Mouse (Mus musculus) layer of hippocampus, postnatal 10 days (tissue): ENCODE results near the gene Gm21985. TPM values are rescaled to one million over a fixed set of nuclear protein-coding genes. Genes with fewer than 3 reads are reported as not detected.

Experiments
- DNase-seq, 2 experiments: peaks; one replicate each; pipeline ENCODE4 v3.0.0; 2021; ENCODE audit warnings: low spot score in 2 of 2
- long read RNA-seq: library from polyadenylated mRNA; stranded (forward); transcript quantifications from one replicate; pipeline ENCODE4 v2.0.0, GENCODE M21; 2023
- total RNA-seq, 2 experiments: library from RNA; stranded (reverse); gene quantifications; 2 replicates each; pipeline ENCODE4 v1.2.3; 2021

Gene Gm21985
- 1 to 10 TPM; 1.0 to 1.3 TPM for total RNA-seq
- long read RNA-seq, partial matches to known transcripts: 0 of 2 reads
- long read RNA-seq, other reads (novel, unspliced or antisense): 2 of 2 reads

- DNase-seq: peak; percentile 57 to 64
These were observed at the start of gene Gm21985 for GRCm38 (mm10) chr2:112266242-112266592. Gm21985 (plus strand) TSS chr2:112266314.

GRCm38 (mm10) chr2:112217614-112218013, 48.5 kb upstream of the Gm21985 start:
- DNase-seq: no peak

- no peak for DNase-seq
These were observed 45.2 kb upstream of the Gm21985 start for GRCm38 (mm10) chr2:112220880-112221279.

GRCm38 (mm10) chr2:112222607-112223006, 43.5 kb upstream of the Gm21985 start:
- no peak for DNase-seq

GRCm38 (mm10) chr2:112224356-112224755, 41.8 kb upstream of the Gm21985 start:
- DNase-seq: no peak

GRCm38 (mm10) chr2:112232623-112233022, 33.5 kb upstream of the Gm21985 start:
- DNase-seq: no peak

GRCm38 (mm10) chr2:112236620-112237019, 29.5 kb upstream of the Gm21985 start:
- no peak for DNase-seq

GRCm38 (mm10) chr2:112238006-112238405, 28.1 kb upstream of the Gm21985 start:
- no peak for DNase-seq

- peak; percentile 96 for DNase-seq
These were observed 26.7 kb upstream of the Gm21985 start, which contains the start of gene Lpcat4 for GRCm38 (mm10) chr2:112239212-112239934. Lpcat4 (plus strand) TSS chr2:112239468.

GRCm38 (mm10) chr2:112239935-112240721, 26.0 kb upstream of the Gm21985 start:
- DNase-seq: peak; percentile 40 to 56

GRCm38 (mm10) chr2:112241787-112242186, 24.3 kb upstream of the Gm21985 start:
- no peak for DNase-seq

GRCm38 (mm10) chr2:112245307-112245706, 20.8 kb upstream of the Gm21985 start:
- no peak for DNase-seq

GRCm38 (mm10) chr2:112246193-112246592, 19.9 kb upstream of the Gm21985 start:
- no peak for DNase-seq

GRCm38 (mm10) chr2:112247323-112247722, 18.8 kb upstream of the Gm21985 start:
- no peak for DNase-seq

- DNase-seq: no peak
These were observed 16.2 kb upstream of the Gm21985 start for GRCm38 (mm10) chr2:112249780-112250453.

GRCm38 (mm10) chr2:112254675-112255515, 11.2 kb upstream of the Gm21985 start:
- no peak for DNase-seq

GRCm38 (mm10) chr2:112259241-112259962, 6.7 kb upstream of the Gm21985 start, which contains the start of gene Nutm1:
Nutm1 (minus strand) TSS chr2:112259291.
- DNase-seq: no peak

GRCm38 (mm10) chr2:112261748-112262653, 4.1 kb upstream of the Gm21985 start, which contains the start of gene Nop10:
Nop10 (plus strand) TSS chr2:112261926.
- peak; percentile 83 to 88 for DNase-seq

- DNase-seq: no peak
These were observed 3.3 kb upstream of the Gm21985 start for GRCm38 (mm10) chr2:112262779-112263295.
